Mouse (Mus musculus): ENCODE measurements around the gene Smarcc2. TPM values are rescaled to one million over a fixed set of nuclear protein-coding genes. Genes with fewer than 3 reads are reported as not detected.
"Not testable (repeated sequence)": the region's sequence is repeated elsewhere in the genome, so short reads cannot be mapped to it uniquely, and the experiment has no call there.

The Smarcc2 gene
- total RNA-seq, 1 experiment from 2014 or later = 119 TPM

DNA sequence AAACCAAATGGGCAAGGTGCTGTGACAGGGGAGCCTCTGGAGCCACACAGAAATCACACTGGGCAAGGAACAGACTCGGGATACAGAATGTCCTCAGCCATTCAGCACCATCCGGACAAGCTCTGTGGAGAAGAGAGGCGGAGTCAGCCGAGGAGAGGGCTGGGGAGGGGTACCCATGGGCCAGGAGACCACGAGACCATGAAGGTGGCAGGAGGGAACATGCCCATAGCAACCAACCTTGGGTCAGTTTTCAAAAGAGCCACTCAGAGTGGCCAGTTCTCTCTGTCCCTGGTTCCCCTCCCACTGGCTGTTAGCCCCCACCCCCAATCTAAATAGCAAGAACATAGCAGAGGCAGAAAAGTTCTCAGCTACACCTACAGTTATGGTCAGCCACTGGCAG is 31.9 kb downstream of the Smarcc2 start:
- no peak for ATAC-seq (ENCODE audit: extremely low read depth, insufficient number of reproducible peaks, low FRiP score, poor library complexity, severe bottlenecking)

DNA sequence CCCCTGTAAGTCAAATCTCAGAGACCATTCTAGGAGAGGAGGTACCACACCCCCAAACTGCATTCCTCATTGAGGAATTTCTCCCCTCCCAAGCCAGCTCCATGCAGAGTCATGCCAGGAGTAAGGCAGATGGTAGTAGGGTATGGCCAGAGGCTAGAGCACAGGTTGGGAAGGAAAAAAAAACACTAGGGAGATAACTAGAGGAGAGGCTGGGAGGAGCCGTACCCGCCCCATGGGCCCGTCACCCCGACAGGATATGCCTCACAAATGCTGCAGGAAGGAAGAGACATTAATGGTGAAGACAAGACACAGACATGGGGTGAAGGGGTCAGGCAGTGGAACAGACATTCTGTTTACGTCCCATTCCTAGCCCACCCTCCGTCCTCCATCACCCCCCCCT is 32.4 kb downstream of the Smarcc2 start:
- ATAC-seq (ENCODE audit: extremely low read depth, insufficient number of reproducible peaks, low FRiP score, poor library complexity, severe bottlenecking) = no peak

DNA sequence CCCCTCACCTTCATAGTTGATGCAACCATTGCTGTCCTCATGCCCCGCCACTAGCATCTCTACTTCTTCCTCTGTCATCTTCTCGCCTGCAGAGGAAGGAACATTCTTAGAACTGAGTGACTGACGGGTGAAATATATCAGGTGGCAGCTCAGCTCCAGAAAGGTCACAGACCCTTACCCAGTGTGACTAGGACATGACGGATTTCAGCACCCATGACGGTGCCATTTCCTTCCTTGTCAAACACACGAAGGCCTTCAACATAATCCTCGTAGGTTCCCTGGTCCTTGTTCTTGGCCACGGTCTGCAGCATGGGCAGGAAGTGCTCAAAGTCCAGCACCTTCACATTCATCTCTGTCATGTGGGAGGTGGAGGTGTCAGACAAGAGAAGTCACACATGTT is 33.0 kb downstream of the Smarcc2 start:
- ATAC-seq (ENCODE audit: extremely low read depth, insufficient number of reproducible peaks, low FRiP score, poor library complexity, severe bottlenecking) = not testable (repeated sequence)

DNA sequence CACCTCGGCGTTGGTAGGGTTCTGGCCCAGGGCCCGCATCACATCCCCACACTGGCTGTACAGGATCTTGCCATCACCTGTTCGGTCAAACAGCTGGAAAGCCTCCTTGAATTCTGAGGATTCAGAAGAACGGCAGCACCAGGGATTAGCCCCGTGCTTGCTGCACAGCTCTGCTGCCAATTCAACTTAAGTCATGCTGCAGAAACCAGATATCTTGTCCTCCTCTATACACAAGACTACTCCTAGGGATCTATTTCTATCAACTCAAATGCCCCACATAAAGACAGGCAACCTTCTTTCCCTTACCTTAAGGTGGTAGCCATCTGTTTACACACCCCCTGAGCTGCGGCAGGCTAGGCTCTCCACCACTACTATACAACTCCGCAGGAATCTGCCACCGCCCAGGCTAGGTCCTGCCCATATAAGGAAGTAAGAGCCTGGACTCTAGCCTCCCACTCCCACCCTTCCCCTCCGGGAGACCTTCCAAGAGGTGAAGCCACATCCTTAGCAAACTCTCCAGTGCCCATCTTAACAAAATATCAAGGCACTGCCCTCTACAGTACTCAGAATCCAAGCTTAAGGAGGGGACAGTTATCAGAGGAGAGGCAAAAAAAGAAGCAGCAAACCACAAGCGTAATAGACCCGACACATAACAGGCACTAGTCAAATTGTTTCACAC is 33.7 kb downstream of the Smarcc2 start:
- no peak for ATAC-seq (ENCODE audit: extremely low read depth, insufficient number of reproducible peaks, low FRiP score, poor library complexity, severe bottlenecking)

DNA sequence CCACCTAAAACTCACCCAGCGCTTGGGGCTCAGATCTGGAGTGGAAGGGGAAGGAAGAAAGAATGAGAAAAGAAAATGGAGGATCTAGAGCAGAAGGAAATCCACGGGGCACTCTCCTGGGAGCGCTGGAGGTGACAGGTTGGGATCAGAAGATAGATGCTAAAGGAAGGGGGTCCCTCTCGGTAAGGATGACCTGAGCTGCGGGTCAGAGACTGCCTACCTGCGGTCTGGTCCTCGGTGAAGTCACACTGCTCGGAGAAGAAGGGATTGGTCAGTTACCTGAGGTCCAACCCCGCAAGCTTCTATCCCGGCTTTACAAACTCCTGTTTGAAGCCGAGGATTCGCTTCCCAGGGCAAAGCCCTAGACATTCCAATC is 34.3 kb downstream of the Smarcc2 start:
- ATAC-seq (ENCODE audit: extremely low read depth, insufficient number of reproducible peaks, low FRiP score, poor library complexity, severe bottlenecking) = no peak

DNA sequence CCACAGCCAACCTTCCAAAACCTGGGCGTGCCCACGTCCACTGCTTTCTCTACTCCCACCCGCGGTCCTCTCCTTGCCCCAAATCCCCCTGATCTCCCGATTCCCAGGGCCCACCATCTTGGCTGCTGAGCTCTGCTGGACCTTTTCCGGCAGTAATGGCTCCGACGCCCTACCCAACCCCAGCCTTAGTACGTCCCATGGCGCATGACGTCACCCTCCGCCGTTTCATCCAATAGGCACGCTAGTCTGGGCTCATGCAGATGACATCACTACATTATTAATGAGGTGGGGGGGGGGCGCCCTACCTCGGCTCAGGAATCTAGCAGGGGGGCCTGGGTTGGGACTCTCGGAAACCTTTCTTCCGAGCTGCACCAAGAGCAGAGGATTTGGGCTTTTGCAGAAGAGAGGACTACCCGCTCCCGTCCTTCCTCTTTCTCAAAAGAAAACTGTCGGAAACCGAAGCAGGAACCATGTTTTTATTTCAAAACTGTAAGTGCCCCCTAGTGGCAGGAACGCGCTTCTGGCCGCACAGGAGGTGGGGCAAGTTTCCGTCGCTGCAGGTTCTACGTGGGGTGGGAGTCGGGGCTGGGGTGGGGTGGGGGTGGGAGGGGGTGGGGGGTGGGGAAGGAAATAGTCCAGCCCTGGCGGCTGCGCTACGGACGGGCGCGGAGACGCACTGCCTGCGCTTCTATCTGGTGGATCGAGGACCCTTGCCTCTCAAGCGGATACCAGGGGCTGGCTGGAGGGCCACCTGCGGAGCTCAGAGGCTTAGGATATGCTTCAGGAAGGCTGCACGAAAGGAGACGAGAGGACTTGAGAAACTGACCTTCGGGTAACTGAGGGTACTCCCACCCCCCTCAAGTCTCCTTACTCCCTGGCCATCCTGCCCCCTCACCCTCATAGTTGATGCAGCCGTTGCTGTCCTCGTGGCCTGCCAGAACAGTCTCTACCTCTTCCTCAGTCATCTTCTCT is 34.9 kb downstream of the Smarcc2 start, which contains the start of gene Myl6:
Gene Myl6, minus strand, starts transcription at position 451 of the 972 bp plus-strand sequence.
- ATAC-seq (ENCODE audit: extremely low read depth, insufficient number of reproducible peaks, low FRiP score, poor library complexity, severe bottlenecking) = peak; percentile 78

DNA sequence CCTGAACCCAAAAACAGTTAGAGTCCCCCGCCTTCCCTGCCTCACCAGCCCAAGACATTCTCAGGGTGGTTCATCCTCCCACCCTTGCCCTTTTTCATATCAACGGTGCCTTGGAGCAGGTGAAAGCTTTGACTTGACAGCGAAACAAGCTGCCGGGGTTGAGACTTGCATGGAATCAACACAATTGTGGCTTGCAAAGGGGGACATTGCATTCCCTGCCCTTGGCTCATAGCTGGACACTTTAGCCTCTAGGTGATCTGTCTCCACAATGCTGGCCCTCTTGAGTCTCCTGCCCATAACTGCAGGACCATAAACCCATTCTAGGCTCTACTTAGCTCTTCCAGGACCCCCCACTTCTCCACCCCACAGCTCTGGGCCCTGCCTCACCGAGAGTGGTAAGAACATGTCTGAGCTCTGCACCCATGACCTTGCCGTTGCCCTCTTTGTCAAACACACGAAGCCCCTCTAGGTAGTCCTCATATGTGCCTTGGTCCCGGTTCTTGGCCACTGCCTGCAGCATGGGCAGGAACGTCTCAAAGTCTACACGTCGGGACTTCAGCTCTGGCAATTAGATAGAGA is 35.7 kb downstream of the Smarcc2 start:
- no peak for ATAC-seq (ENCODE audit: extremely low read depth, insufficient number of reproducible peaks, low FRiP score, poor library complexity, severe bottlenecking)

DNA sequence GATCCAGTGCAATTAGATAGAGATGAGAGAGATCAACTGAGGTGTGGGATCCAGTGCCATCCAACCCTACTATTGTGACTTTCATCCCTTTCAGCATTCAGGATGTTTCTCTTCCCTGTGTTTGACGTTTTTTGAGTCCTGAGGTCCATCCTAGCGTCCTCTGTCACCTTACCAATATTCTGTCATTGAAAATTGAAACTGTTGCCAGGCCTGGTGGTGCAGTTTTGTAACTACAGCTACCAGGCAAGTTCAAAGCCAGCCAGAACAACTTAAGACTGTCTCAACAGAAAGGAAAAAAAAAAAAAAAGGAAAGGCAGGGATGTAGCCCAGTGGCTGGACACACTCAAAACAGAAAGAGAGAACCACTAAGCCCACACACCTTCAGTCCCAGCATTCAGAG is 36.2 kb downstream of the Smarcc2 start:
- no peak for ATAC-seq (ENCODE audit: extremely low read depth, insufficient number of reproducible peaks, low FRiP score, poor library complexity, severe bottlenecking)

DNA sequence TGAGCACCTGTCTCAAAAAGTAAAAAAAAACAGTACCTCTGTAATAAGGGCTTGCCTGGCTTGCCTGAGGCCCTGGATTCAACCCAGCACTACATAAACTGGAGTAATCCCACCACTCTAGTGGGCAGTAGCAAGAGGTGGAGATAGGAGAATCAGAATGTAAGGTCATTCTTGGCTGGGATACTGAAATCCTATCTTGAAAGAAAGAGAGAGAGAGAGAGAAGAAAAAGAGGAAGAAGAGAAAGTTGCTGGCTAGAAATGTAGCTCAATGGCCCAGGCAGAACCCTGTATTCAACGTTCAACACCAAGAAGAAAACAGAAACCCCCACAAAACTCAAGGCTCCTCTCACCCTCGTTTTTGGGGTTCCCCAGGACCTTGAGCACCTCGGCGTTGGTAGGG is 36.9 kb downstream of the Smarcc2 start:
- no peak for ATAC-seq (ENCODE audit: extremely low read depth, insufficient number of reproducible peaks, low FRiP score, poor library complexity, severe bottlenecking)

DNA sequence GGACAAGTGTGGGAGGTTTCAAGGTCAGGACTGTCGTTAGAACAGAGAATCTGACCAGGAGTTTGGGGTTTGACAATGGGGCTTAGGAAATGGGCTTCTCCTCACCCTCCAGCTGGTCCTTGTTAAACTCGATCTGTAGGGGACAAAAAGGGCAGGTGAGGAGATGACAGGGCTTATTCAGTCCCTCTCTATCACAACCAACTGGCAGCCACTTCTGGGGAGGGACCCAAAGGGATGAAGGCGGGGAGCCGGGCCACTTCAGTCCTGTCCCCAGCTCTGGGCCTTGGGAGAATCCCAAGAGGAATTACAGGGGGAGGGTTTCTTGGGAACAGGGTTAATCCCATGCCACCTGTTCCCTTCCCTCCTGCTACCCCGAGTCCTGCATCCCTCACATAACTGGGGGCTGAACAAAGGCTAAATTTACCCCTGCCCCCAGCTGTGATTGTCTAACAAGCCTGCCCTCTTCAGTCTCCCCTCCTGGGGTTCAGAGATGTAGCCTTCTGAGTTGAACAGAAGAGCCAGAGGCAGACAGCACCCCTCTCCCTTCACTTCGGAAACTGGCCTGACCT is 37.5 kb downstream of the Smarcc2 start:
- ATAC-seq (ENCODE audit: extremely low read depth, insufficient number of reproducible peaks, low FRiP score, poor library complexity, severe bottlenecking) = no peak

DNA sequence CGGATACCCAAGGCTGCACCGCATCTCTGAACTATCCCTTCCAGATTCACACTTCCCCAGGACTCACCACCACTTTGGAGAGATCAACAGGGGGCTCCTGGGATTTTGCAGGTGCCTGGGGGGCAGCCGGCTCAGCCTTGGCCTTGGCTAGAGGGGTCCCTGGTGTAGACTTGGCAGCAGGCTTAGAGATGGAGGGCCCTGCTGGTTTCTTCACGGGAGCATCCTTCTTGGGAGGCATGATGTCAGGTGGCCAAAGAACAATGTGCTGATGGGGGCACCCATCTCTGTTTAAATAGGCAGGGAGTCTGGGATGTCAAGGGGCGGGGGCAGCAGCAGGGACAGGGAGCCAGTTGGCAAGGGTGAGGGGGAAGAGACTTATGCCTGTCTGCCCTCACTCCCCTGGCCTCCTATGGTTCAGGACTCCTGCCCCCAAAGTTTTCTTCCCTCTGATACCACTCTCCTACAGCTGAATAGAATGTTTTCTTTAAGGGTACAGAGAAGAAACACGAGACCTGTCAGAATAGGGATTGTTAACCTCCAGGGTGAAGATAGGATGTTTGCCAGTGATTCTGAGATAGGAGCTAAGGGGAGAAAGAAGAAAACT is 38.2 kb downstream of the Smarcc2 start:
- ATAC-seq (ENCODE audit: extremely low read depth, insufficient number of reproducible peaks, low FRiP score, poor library complexity, severe bottlenecking) = no peak

DNA sequence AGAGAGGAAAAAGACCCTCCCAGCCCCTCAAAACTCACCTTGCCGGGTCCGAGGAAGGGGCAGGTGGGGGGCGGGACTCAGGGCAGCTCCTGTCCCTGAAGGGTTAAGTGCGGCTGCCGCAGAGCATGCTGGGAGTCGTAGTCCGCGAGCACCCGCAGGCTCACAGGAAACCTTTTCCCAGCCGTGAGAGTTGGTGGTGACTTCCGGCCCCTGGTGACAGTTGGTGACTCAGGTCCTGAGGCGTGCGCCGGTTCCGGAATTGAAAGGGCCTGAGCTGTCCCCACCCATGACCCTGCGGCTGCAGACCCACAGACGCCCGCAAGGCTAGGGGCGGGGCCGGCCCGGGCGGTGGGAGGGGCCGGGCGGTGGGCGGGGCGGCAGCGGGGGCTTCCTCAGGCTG is 39.5 kb downstream of the Smarcc2 start, which contains the start of gene Myl6b:
Gene Myl6b, minus strand, starts transcription at position 96 of the 400 bp plus-strand sequence.
- peak; percentile 87 for ATAC-seq (ENCODE audit: extremely low read depth, insufficient number of reproducible peaks, low FRiP score, poor library complexity, severe bottlenecking)

DNA sequence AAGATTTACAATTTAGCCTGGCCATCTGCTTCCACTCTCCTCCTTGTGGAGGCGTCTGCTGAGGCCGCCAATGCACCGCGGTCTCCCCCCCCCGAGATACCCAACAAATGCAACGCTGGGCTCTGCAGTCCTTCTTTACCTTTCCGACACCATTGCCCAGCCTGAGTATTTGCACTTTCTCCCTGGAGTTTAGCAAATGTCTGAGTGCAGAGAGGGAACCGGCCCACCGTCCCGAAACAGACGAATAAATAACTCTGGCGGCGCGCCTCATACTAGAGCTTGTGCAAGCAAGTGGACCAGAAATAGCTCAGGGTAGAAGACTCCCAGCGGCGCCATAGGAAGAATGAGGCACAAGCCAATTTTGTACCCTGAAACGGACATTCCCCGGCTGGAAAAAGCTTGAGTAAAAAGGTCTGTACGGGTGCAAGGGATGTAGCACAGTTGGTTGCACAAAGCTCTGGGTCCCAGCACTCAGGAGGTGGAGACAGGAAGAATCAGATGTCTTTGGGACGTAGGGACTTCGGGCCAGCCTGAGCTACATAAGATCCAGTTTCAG is 40.1 kb downstream of the Smarcc2 start:
- no peak for ATAC-seq (ENCODE audit: extremely low read depth, insufficient number of reproducible peaks, low FRiP score, poor library complexity, severe bottlenecking)

DNA sequence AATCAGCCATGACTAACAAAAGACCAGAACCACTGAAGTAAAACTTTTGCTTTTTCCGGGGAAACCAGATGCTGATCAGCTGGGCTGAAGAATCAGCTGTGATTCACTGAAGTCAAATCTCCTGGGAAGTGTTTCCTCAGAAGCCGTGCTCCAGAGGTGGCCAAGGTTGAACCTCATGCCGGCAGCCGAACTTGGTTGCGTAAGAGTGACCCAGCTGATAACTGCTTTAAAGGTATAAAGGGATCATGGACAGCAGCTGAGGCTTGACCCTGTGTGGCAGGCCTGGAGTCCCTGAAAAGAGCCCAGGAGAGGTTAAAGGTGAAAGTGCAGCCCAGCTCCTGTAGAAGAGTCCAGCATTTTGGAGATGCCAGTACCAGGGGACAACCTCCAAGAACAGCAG is 43.3 kb downstream of the Smarcc2 start:
- ATAC-seq (ENCODE audit: extremely low read depth, insufficient number of reproducible peaks, low FRiP score, poor library complexity, severe bottlenecking) = no peak

DNA sequence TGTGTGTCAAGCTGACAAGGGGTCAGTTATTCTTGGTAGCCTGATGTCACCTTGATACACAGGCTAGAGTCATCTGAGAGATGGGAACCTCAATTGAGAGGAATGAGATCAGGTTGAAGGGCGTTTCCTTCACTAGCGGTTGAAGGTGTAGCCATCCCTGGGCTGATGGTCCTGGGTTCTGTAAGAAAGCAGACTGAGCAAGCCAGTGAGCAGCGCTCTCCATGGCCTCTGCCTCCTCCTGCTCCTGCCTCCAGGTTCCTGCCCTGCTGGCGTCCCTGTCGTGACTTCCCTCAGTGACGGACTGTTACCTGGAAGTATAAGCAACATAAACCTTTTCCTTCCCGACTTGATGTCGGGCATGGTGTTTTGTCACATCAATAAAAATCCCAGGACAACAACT is 44.5 kb downstream of the Smarcc2 start:
- no peak for ATAC-seq (ENCODE audit: extremely low read depth, insufficient number of reproducible peaks, low FRiP score, poor library complexity, severe bottlenecking)

DNA sequence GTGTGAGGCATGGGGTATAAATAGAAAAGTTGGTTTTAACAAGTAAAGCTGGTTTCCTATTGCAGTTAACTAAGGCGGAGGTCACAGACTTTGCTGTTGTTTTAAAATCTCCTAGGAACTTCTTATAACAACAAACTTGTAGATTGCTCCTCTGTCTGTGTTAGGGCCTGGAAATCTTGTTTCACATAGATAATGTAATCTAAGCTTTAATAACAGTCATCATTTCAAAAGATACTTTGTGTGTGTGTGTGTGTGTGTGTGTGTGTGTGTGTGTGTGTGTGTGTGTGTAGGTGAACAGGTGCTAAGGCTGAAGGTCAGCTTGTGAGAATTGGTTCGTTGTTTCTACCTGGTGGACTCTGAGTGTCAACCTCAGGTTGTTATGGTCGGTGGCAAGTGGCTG is 45.0 kb downstream of the Smarcc2 start:
- no peak for ATAC-seq (ENCODE audit: extremely low read depth, insufficient number of reproducible peaks, low FRiP score, poor library complexity, severe bottlenecking)

DNA sequence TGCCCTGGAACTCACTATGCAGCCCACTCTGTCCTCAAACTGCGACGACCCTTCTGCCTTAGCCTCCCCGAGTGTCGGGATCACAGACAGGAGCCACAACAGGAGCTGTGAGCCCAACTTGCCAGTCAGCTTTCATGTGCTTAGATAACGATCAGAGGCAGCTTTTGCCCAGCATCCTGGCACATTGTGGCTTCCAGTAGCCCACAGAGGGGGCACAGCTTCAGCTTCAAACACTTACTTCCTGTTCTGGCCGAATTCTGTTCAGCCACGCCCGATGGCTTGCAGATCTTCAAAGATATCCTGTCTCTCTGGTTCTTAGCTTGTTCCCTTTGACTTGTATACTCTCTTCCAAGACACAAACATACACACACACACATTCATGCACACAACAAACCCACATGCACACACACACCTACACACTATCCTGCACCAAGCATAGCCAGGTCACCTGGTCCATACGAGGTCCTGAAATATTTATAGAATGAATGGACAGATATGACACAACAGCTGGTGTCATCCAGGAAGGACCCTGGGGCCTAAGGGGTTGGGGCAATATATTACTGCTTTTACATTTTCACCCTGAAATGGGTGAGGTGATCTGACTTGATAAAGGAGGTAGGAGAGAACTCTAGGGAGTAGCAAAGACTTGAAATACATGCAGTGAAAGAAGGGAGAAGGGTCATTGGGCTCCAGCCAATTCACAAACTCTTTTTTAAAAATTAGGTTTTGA is 45.8 kb downstream of the Smarcc2 start:
- peak; percentile 64; the same call in 1 of the 2 replicates for ATAC-seq (ENCODE audit: extremely low read depth, insufficient number of reproducible peaks, low FRiP score, poor library complexity, severe bottlenecking)

DNA sequence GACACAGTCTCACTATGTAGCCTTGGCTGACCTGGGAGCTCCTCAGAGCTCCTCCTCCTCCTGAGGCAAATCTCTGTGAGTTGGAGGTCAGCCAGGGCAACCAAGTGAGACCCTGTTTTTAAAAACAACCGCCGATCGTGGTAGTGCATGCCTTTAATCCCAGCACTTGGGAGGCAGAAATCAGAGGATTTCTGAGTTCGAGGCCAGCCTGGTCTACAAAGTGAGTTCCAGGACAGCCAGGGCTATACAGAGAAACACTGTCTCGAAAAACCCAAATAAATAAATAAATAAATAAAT is 46.3 kb downstream of the Smarcc2 start:
- ATAC-seq (ENCODE audit: extremely low read depth, insufficient number of reproducible peaks, low FRiP score, poor library complexity, severe bottlenecking) = not testable (repeated sequence)

All from neutrophil, adult 5-6 weeks (primary cell).